Mouse (Mus musculus) cerebellum, adult 11-12 months (tissue): ENCODE results near the gene Olfr1183.
"Not testable (repeated sequence)": the region's sequence is repeated elsewhere in the genome, so short reads cannot be mapped to it uniquely, and the experiment has no call there.

Source experiments
- DNase-seq: peaks from one replicate; pipeline ENCODE4 v3.0.0; 2022

Olfr1183 gene

GRCm38 (mm10) chr2:88454567-88454966 lies at the start of gene Olfr1183:
Gene Olfr1183 (plus strand): TSS chr2:88454867.
- DNase-seq, result not testable (repeated sequence)

- DNase-seq, result no peak
Measured at GRCm38 (mm10) chr2:88406353-88406752, 48.3 kb upstream of the Olfr1183 start, which contains the start of gene Olfr1179. Gene Olfr1179 (minus strand): TSS chr2:88406453.

GRCm38 (mm10) chr2:88419051-88419450 lies 35.6 kb upstream of the Olfr1183 start, which contains the start of gene Olfr1180:
Gene Olfr1180 (minus strand): TSS chr2:88419151.
- no peak for DNase-seq

- no peak for DNase-seq
Measured at GRCm38 (mm10) chr2:88426071-88426470, 28.6 kb upstream of the Olfr1183 start, which contains the start of gene Olfr1181. Gene Olfr1181 (minus strand): TSS chr2:88426171.

GRCm38 (mm10) chr2:88449031-88449430 lies 5.6 kb upstream of the Olfr1183 start, which contains the start of gene Gm13757:
Gene Gm13757 (minus strand): TSS chr2:88449131.
- DNase-seq, result no peak

- no peak for DNase-seq
Measured at GRCm38 (mm10) chr2:88483298-88483697, 28.6 kb downstream of the Olfr1183 start, which contains the start of gene Olfr1184. Gene Olfr1184 (plus strand): TSS chr2:88483598.

GRCm38 (mm10) chr2:88493020-88493419 lies 38.4 kb downstream of the Olfr1183 start, which contains the start of gene Olfr1185-ps1:
Gene Olfr1185-ps1 (plus strand): TSS chr2:88493320.
- DNase-seq, result no peak

- no peak for DNase-seq
Measured at GRCm38 (mm10) chr2:88518251-88518650, 63.6 kb downstream of the Olfr1183 start, which contains the start of gene Olfr1186. Gene Olfr1186 (plus strand): TSS chr2:88518551.
